Mouse (Mus musculus): ENCODE data around the gene Gimap7.

DNA sequence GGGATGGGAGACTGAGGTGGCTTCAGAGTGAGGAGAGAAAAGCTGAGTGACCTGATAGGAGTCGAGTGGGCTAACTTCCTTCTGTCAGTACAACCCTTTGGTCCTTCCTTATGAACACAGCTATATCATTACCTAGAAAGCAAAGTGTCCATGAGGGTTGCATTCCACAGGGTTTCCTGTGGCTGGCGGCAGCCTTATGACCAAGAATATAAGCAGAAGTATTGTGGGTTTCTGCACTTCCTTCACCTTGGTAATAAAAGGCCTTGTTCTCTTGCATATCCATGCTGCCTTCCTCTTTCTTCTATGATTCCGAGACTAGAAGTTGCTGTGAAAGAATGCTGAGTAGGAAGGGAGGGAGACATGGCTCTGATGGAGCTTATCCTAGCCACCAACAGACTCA lies 19.5 kb upstream of the Gimap7 start:
- no peak for TF ChIP-seq CTCF (IDR thresholded peaks at IDR 0.05; ENCODE audit: low read depth, low read length)
- no peak for TF ChIP-seq EP300 (IDR thresholded peaks at IDR 0.05; ENCODE audit: insufficient read depth, low read depth, low read length)
